Mouse (Mus musculus) liver, postnatal 0 days (tissue): Measurements from ENCODE around the gene Otulin.

Source experiments
- CTCF ChIP-seq: sonication (generic); IDR thresholded peaks from 2 replicates; pipeline ENCODE4 v1.5.1; 2016; ENCODE audit warnings: antibody characterized with exemption, low read depth
- EP300 ChIP-seq: IDR thresholded peaks from 2 replicates; pipeline ENCODE4 v1.6.1; 2016; ENCODE audit warnings: antibody characterized with exemption, low read depth, mild to moderate bottlenecking

- no peak for TF ChIP-seq CTCF
- no peak for TF ChIP-seq EP300
Observed at GRCm38 (mm10) chr15:27676211-27676610, 45.7 kb upstream of the Otulin start.
